Mouse (Mus musculus) ES-E14 (cell line): ENCODE measurements at regions not wholly inside any gene's neighbourhood (a gene's known extent, or its start where the extent isn't known, plus 50 kb on each side); places are given as distances from the start of the nearest gene placed in this dataset.

Source experiments
- HCFC1 ChIP-seq: IDR thresholded peaks from 2 replicates; pipeline ENCODE4 v1.6.1; 2012; ENCODE audit warnings: low read length, inconsistent platforms, borderline replicate concordance; ENCODE audit not compliant: insufficient read depth
- MAFK ChIP-seq: IDR thresholded peaks from 2 replicates; pipeline ENCODE4 v1.6.1; 2014; ENCODE audit warnings: mild to moderate bottlenecking, low read depth, low read length, inconsistent platforms; ENCODE audit not compliant: insufficient read depth
- ZC3H11A ChIP-seq: IDR thresholded peaks from 2 replicates; pipeline ENCODE4 v1.6.1; 2012; ENCODE audit warnings: low read depth, mild to moderate bottlenecking, inconsistent platforms, low read length, borderline replicate concordance
- ZNF384 ChIP-seq: IDR thresholded peaks from 2 replicates; pipeline ENCODE4 v1.6.1; 2012; ENCODE audit warnings: low read depth, low read length, inconsistent platforms

GRCm38 (mm10) chr16:55447581-55447980, 149.8 kb upstream of the Zpld1 start:
- TF ChIP-seq HCFC1 (no peak), MAFK (no peak), ZC3H11A (no peak), ZNF384 (no peak)
